Mouse (Mus musculus) heart, adult 2 months (tissue): ENCODE measurements around the gene Dlg1.

Experiments used
- CTCF ChIP-seq: fragments of 200-600 bp; IDR thresholded peaks from 2 replicates; pipeline ENCODE4 v1.8.1; 2022; ENCODE audit warnings: antibody characterized with exemption, mild to moderate bottlenecking, moderate library complexity
- EP300 ChIP-seq: fragments of 200-500 bp; IDR thresholded peaks from 2 replicates; pipeline ENCODE4 v1.6.1; 2011; ENCODE audit warnings: low read depth, low read length, control low read depth; ENCODE audit not compliant: insufficient read depth
- POLR2A ChIP-seq: fragments of 200-500 bp; IDR thresholded peaks from 2 replicates; pipeline ENCODE4 v1.6.1; 2011; ENCODE audit warnings: mild to moderate bottlenecking, low read depth, low read length, control low read depth; ENCODE audit not compliant: insufficient read depth

DNA sequence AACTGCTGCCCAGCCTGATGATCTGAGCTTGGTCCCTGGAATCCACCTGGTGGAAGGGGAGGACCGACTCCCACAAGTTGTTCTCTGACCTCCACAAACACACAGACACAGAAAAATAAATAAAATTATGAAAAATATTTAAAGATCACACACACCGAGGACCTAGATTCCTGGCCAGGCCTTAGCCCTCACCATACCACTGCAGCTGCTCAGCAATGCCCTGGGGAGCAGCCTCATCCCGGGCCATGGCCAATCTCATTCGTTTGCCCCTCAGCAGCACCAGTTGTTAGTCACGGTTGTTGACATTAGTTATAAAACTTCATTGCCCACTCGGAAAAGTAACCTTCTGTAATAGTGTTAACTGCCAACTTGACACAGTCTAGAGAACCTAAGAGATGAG lies 214.8 kb downstream of the Dlg1 start:
- TF ChIP-seq CTCF (no peak), POLR2A (no peak), EP300 (no peak)
